Mouse (Mus musculus): Measurements from ENCODE around the gene Hsd17b2.
A peak's percentile ranks its signal among the peaks of the same experiment; 100 is the strongest.

The Hsd17b2 gene

DNA sequence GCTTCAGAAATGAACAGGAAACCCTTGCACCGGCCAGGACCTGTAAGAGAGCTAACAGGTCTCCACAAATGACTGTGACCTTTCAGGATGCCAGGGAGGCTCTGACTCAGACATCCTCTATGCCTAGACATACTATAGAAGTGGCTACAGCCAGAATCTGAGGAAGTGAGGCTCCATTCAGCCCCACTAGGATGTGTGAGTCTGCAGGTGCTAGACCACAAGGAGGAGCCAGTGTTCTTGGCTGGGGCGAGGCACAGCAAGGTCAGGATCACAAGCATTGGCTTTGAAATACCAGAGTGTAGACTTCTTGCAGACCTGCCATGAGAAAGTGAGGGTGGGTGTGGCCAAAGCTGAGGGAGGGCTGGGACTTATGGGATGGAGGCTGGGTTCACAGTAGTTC, 70.9 kb downstream of the Hsd17b2 start:
- DNase-seq (ENCODE audit: extremely low spot score): no peak

DNA sequence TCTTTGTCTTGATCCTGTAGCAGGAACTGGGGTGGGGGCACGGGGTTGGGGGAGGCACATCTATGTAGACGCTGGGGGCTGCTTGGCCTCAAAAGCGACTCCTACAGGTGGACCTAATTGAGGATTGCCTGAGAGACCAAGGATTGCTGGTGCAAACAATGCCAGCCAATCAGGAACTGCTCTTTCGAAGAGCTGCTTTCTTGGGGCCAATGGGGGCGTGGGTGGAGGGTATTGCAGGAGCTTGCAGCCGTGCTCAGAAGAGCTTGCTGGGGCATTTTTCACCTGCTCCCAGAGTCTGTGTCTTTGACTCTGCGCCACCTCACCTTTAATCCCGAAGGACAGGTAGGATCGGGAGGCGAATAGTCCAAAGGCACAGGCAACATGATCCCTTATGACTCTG, 73.9 kb downstream of the Hsd17b2 start:
- DNase-seq (ENCODE audit: extremely low spot score): no peak

DNA sequence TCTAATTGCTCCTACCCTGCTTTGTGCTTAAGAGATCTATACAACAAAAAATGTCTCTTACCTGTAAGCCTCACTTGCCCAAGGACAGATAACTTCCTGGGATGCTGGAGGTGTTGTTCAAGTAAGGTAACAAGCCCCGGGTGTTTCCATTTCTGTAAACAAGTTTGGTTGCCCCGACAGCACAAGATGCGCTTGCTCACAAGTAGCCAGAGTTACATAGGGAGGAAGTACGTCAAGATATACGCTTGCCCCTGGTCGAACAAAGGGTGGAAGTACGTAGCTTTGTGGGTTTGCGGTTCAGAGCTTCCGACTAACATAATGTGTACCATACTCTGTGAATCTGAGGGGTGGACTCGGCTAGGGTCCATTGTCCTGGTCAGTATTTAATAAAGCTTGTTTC, 74.4 kb downstream of the Hsd17b2 start:
- DNase-seq (ENCODE audit: extremely low spot score): no peak

DNA sequence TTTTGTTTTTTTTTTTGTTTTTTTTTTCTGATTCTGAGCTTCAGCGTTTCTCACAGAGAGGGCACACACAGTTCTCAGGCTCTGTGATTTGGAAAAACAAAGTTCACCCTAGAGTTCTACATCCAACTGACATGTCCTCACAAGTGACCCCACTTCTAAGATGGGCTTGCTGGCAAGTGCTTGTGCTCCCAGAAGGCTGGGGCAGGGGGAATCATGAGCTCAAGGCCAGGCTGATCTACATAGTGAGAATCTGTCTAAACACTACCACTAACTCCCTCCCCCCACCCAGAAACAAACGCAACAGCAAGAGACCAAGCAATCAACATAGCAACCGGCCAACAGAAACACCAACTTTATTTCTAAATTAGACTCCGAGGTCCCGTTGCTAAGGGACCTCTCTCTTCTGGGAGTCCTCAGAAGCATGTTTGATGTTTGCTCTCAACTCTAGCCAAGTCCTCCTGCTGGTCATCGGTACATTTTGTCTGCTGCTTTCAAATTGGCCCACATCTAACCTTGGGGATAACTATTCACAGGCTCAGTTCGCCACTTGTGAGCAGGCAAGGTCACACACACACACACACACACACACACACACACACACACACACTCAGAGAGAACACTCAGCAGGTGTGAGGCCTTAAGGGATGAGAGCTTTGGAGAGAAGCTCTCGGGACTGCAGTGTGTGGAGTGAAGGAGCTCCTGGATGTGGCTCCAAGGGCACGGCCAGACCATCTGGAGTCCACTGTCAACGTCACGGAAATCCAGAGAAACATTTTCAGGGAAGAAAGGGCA, 77.0 kb downstream of the Hsd17b2 start:
- DNase-seq (ENCODE audit: extremely low spot score): no peak

DNA sequence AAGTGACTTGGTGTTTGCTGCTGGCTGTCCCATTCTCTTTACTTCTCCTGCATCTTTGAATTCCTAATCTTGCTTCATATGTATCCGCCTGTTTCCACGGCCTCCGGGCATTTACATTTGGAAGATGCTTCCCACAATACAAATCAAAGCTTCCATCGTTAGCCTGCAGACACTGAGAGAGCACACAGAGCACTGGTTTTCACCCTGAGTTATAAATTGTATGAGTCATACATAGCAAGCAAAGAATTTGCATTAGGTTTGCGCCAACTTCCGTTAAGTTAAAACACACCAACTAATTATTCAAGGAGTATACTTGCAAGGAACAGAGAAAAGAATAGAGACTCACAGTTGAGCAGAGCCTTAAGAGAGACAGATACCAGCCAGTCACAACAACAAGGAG, 77.6 kb downstream of the Hsd17b2 start:
- DNase-seq (ENCODE audit: extremely low spot score): no peak

DNA sequence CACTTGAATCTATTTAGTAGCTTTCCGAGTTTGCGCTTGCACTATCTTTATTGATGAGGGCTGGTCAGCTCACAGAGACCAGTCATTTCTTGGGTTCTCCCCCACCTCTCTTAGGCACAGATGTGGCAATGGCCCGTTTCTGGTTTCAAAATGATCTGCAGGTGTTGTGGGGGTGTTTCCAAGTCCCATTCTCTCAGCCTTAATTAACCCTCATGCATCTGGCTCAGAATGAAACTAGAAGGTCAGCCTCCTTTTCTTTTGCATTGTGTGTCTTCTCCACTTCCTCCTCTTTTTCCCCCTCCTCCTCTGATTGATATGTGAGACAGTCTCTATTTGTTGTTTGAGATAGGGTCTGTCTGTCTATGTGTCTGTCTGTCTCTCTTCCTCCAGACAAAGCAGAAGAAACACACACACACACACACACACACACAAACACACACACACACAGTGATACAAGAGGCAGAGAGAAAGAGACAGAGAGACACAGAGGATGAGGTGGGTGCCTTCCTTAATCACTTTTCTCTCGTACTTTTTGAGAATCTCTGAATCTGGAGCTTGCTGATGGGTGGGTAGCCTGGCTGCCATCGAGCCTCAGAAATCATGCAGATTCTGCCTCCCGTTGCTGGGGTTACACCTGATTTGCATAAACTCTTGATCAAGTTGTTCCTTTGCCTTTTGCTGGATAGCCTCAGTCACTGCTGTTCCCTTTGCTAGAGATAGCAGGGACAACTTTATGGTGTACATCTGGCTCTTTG, 79.8 kb downstream of the Hsd17b2 start:
- DNase-seq (ENCODE audit: extremely low spot score): no peak

DNA sequence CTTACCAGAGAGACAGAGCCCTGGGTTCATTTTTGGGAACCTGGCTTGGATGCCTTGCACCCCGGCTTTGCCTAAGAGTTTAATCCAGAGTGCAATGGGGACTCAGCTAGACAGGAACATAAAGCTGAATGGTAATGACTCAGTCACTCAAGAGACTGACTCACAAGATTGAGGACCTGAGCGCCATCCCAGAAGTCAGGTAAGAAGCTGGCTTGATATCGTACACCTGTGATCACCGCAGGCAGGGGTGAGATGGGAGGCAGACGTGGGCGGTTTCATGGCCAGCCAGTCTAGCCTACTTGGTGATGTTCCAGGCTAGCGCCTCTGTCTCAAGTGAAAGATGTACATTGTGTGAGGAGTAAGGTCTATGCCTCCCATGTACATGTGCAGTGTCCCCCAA, 81.3 kb downstream of the Hsd17b2 start:
- no peak for DNase-seq (ENCODE audit: extremely low spot score)

DNA sequence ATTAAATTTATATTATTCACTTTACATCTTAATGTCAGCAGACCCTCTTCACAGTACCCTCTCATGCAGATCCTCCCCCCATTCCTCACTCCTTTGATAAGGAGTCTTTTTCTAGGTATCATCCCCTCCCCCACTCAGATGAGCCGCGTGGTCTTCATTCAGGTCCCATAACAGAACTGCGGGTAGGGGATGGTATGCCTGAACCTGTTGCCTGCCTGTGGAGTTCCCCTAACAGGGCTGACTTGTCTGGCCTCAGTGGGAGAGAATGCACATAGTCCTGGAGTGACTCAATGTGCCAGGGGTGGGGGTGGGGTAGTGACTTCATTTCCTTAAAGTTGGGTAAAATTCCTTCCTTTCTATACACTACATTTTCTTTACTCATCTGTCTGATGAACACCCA, 84.7 kb downstream of the Hsd17b2 start:
- DNase-seq (ENCODE audit: extremely low spot score): no peak

DNA sequence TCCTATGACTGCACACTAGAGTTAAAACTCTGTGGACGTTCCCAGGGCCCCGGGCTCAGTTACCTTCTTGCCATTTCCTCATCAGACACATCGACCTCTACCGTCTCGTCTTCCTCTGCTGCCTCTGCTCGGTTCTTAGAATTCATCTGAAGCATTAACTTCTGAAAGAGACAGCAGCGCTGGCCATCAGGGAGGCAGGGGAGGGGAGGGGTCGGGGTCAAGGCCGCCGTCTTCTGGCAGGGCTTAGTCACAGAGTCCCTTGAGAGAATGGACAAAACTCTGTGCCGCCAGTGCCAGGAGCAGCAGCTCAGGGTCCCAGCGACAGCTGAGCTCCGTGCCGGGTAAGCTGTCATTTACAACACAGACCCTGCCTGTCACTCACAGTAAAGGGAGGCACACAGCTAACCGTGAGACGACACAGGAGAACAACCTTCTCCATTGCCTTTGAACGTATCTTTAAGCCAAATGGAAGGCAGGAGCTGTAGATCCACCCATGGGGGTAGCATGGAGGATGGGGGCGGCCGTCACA, 91.0 kb downstream of the Hsd17b2 start:
- no peak for DNase-seq (ENCODE audit: extremely low spot score)

DNA sequence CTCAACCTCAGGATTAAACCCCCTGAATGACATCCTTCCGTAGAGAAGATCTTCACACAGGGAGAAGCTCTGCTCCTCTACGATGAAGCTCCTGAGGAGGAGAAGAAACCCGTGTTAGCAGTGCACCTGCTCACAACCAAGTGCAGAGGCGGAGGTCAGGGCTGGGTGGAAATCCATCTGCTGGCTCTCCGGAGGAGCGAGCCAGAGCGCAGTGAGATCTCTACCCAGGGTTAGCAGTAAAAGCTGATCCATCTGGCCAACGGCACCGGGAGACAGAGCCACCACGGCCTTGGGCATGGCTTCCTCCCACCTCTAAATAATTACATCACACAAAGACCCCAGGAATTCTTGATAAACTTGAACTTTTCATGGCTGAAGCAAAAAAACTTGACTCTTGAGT, 92.9 kb downstream of the Hsd17b2 start:
- no peak for DNase-seq (ENCODE audit: extremely low spot score)

DNA sequence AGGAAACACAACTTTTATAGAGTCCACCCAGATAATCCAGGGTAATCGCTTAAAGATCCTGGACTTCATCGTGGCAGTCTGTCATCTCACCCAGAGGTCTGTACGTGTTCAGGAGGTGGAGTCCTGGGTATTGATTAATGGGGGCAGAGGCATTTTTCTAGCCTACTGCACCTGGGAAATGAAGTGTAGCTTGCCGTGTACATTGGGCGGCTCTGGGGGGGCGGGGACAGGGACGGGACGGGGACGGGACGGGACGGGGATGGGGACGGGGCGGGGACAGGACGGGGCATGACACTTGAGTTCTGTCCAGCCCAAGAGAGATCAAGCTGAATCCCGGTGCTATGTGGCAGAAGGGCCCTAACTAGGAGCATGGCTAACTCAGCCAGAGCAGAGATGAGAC, 94.8 kb downstream of the Hsd17b2 start:
- no peak for DNase-seq (ENCODE audit: extremely low spot score)

DNA sequence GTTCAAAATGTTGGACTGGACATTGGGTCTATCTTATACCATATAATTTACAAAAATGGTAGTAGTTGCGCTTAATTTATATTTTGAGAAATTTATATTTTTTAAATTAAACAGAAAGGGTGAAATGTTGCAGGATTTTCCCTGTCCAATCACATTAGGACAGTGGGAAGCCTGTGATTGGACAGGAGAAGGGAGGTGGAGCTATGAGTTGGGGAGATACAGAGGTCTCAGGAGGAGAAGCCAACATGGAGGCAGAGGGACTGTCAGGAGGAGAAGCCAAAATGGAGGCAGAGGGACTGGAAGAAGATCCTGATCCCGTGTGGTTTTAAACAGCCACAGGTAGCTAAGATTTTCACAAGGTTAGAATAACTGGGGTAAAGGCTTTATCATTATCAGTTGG, 96.4 kb downstream of the Hsd17b2 start:
- no peak for DNase-seq (ENCODE audit: extremely low spot score)

DNA sequence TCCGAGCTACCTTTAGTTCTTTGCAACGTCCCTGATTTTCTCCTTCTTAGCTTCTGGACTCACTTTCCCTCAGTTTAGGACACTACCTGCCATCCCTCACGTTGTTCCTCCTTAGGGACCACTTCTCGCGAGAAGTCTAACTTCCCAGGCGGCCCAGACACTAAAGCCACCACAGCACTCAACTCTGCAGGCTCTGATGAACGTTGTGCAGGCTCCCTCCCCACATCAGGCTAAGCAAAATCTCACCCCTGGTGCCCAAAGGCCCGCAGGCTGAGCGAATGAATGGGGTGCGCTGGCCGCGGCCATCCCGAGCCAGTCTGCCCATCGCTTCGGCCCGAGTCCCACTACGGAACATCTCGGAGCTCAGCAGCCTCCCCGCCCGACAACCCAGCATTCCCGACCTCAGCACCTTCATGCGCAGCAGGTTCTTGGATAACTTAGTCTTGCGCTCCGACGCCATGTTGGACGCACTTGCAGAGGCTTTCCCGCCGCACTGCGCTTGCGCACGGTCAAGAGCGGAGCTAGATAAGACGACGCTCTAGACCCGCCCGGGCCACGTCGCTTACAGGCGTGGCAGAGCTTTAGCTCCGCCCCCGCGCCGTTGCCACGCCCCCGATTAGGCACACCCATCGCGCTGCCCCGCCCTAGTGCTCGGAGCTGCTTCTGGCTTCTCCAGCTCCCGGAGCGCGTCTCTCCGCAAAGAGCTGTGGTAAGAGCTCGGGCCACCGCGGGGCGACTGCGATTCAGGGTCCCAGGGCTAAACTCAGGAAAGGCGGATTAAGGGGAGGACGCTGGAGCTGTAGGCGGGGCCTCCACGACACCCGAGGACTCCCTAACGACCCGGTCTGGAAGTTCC, 100.0 kb downstream of the Hsd17b2 start, which contains the start of gene Mphosph6:
Gene Mphosph6, minus strand, starts transcription at position 501 of the 856 bp plus-strand sequence.
- DNase-seq (ENCODE audit: extremely low spot score): peak; percentile 98

DNA sequence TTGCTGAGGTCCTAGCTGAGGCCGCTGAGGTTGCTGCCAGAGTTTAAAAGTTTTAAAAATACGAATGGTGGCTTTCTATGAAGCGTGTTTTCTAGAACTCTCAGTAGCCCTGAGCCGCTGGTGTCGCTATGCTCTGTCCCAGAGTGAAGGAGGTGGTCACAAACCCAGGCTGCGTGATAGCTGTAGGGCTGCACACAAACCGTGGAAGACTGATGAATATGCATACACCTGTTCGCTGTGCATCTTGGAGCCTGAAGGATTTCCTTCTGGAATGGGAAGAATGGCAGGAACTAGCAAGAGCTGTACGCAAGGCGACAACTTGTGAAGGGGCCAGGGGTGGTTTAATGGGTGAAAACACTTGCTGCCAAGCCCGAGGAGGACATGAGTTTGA, 100.6 kb downstream of the Hsd17b2 start:
- DNase-seq (ENCODE audit: extremely low spot score): no peak

DNA sequence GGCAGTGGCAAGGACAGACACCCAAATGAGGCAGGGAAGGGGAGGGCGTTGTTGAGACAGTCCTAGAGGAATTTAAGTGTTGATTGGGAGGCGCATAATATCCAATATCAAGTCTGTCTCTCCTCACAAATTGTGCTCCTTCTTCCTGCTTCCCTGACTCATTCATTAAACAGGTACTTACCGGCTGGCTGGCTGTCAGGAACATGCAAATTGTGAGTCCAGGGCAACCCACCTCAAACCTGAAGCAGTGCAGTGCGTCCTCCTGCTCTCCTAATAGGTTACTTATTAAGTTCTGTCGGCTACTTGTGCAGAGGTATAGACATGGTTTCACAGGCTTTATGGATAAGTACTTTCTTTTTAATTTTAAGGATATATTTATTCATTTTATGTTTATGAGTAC, 103.7 kb downstream of the Hsd17b2 start:
- no peak for DNase-seq (ENCODE audit: extremely low spot score)
